Mouse (Mus musculus) left cerebral cortex, adult 2 months (tissue): ENCODE measurements around the gene Cdh13. TPM values are rescaled to one million over a fixed set of nuclear protein-coding genes. Genes with fewer than 3 reads are reported as not detected.

ENCODE experiments used
- DNase-seq, 2 experiments: peaks; one replicate each; pipeline ENCODE4 v3.0.0; 2021 to 2022; ENCODE audit warnings: low spot score in 2 of 2, mixed read lengths in 1 of 2; ENCODE audit errors: extremely low spot score in 1 of 2
- H3K27ac ChIP-seq: fragments of 200-600 bp; 2 replicates; pipeline ENCODE4 v1.8.1; 2022
- H3K4me3 ChIP-seq: fragments of 200-600 bp; 2 replicates; pipeline ENCODE4 v1.8.1; 2022
- CTCF ChIP-seq: fragments of 200-600 bp; IDR thresholded peaks from 2 replicates; pipeline ENCODE4 v1.8.1; 2022; ENCODE audit warnings: antibody characterized with exemption, mild to moderate bottlenecking, moderate library complexity
- intact Hi-C: fragments of 180-260 bp; cut with DNase I; formaldehyde crosslinking; loops from one replicate; pipeline ENCODE4 v1.15.1; 2025
- total RNA-seq, 2 experiments: library from RNA; stranded (reverse); gene quantifications; 2 replicates each; pipeline ENCODE4 v1.2.3; 2021

Cdh13 gene
- total RNA-seq, 2 experiments from 2014 or later = 69.9 to 74.8 TPM

- DNase-seq = no peak
- Histone ChIP-seq H3K4me3 (no peak overlapping the region), H3K27ac (no peak overlapping the region)
- no peak for TF ChIP-seq CTCF
- intact Hi-C loops = no loop called here
Measured at GRCm38 (mm10) chr8:118552842-118553241, 269.3 kb downstream of the Cdh13 start.

GRCm38 (mm10) chr8:118564024-118564423 lies 280.5 kb downstream of the Cdh13 start:
- no peak for DNase-seq
- no peak overlapping the region for H3K27ac ChIP-seq
- intact Hi-C loops = no loop called here
- no peak for TF ChIP-seq CTCF
- H3K4me3 ChIP-seq = no peak overlapping the region

GRCm38 (mm10) chr8:118565186-118565585 lies 281.7 kb downstream of the Cdh13 start:
- no peak for TF ChIP-seq CTCF
- H3K27ac ChIP-seq = no peak overlapping the region
- H3K4me3 ChIP-seq = no peak overlapping the region
- DNase-seq = no peak
- intact Hi-C loops = no loop called here

GRCm38 (mm10) chr8:118565887-118566747 lies 282.6 kb downstream of the Cdh13 start:
- no peak for TF ChIP-seq CTCF
- Histone ChIP-seq H3K4me3 (no peak overlapping the region), H3K27ac (no peak overlapping the region)
- intact Hi-C loops = no loop called here
- no peak for DNase-seq

- intact Hi-C loops = no loop called here
- Histone ChIP-seq H3K27ac (no peak overlapping the region), H3K4me3 (no peak overlapping the region)
- DNase-seq = no peak
- no peak; the same call in 1 of the 2 replicates for TF ChIP-seq CTCF
Measured at GRCm38 (mm10) chr8:118569366-118569765, 285.8 kb downstream of the Cdh13 start.

GRCm38 (mm10) chr8:118581256-118581655 lies 297.7 kb downstream of the Cdh13 start:
- intact Hi-C loops = no loop called here
- Histone ChIP-seq H3K4me3 (no peak overlapping the region), H3K27ac (no peak overlapping the region)
- no peak for TF ChIP-seq CTCF
- no peak for DNase-seq

DNA sequence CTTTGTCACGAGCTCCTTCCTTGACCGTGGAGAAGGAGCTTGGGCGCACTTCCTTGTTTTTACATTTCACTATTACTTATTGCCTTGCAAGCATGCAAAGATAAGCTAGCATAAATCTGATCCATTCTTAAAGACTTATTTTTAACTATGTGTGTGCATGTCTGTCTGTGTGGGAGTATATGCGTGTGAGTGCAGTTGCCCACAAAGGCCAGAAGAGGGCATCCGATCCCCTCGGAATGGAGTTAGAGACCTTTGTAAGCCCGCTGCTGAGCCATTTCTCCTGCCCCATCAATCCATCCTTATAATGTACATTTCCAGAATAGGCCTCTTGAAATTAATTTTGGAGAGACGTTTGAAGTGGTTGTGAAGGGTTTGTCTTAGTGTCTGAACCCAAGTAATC lies 298.7 kb downstream of the Cdh13 start:
- no peak for DNase-seq
- H3K4me3 ChIP-seq = no peak overlapping the region
- intact Hi-C loops = no loop called here
- no peak overlapping the region for H3K27ac ChIP-seq
- peak; percentile 7 for TF ChIP-seq CTCF

DNA sequence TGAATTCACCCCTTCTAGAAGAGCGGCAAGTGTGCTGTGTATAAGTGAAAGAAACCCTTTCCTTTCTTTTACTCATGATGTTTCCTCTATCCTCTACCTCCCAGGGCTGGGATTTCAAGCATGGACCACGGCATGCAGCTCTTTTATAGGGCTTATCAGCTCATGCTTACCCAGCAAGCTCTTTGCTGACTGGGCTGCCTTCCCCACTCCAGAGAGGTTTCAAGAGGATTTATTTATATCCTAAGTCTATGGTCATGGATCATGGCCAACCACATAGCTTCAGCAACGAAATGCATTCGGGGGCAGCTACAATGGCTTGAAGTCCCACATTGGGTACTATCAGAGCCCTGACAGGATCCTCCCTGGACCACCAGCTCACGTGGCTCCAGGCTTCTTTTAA lies 304.4 kb downstream of the Cdh13 start:
- no peak overlapping the region for H3K4me3 ChIP-seq
- TF ChIP-seq CTCF = no peak
- intact Hi-C loops = no loop called here
- H3K27ac ChIP-seq = no peak overlapping the region
- no peak for DNase-seq

DNA sequence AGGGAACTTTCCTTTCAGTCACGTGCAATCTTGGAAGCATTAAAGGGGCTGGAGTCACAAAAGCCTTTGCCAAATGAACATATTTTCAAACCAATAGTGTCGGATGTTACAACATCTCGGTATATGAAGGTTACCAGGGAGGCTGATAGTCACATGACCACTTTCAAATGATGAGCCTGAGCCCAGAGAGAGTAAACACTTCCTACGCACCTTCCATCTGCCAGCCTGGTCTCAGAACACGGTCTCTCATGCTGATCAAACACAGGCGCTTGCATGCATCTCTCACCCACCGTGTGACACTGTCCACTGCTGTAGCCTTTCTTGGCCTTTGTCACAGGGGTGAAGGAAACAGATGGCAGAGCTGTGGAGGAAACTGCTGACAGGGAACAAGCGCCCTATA lies 313.3 kb downstream of the Cdh13 start:
- intact Hi-C loops = no loop called here
- Histone ChIP-seq H3K27ac (no peak overlapping the region), H3K4me3 (no peak overlapping the region)
- TF ChIP-seq CTCF = no peak
- DNase-seq = peak in 1 of 2 experiments; percentile 18

DNA sequence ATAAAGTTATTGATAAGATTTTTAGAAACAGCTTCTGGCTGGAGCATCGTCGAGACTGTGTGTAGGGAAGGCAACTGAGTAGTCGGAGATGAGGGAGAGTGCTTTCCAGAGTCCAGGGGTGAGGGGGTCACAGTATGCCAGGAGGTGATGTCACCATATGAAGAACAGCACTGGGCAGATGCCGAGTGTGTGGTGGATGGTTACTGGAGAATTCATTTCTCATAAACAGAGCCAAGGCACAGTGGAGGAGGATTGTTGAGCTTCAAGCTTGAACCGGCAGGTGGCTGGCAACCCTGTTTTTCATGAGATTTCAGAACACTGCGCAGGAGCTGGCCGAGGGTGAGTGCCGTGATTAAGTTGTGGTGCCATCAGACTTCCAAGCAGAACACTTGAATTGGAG lies 317.8 kb downstream of the Cdh13 start:
- no peak for DNase-seq
- TF ChIP-seq CTCF = no peak
- intact Hi-C loops = no loop called here
- H3K27ac ChIP-seq = no peak overlapping the region
- no peak overlapping the region for H3K4me3 ChIP-seq

- DNase-seq = no peak
- no peak for TF ChIP-seq CTCF
- intact Hi-C loops = no loop called here
Measured at GRCm38 (mm10) chr8:118602074-118602473, 318.5 kb downstream of the Cdh13 start.

GRCm38 (mm10) chr8:118611551-118611950 lies 328.0 kb downstream of the Cdh13 start:
- Histone ChIP-seq H3K4me3 (no peak overlapping the region), H3K27ac (no peak overlapping the region; the same call in 1 of the 2 replicates)
- DNase-seq = peak; percentile 31 to 41
- no peak for TF ChIP-seq CTCF
- intact Hi-C loops = no loop called here

More at GRCm38 (mm10) chr8:118602074-118602473, 318.5 kb downstream of the Cdh13 start:
- Histone ChIP-seq H3K27ac (no peak overlapping the region), H3K4me3 (no peak overlapping the region)

GRCm38 (mm10) chr8:118618195-118618594 lies 334.7 kb downstream of the Cdh13 start:
- intact Hi-C loops = no loop called here
- no peak for TF ChIP-seq CTCF
- H3K4me3 ChIP-seq = no peak overlapping the region
- no peak for DNase-seq
- H3K27ac ChIP-seq = no peak overlapping the region
